Mouse (Mus musculus) T-cell, adult 66 days (primary cell): ENCODE measurements around the gene Crls1. TPM values are rescaled to one million over a fixed set of nuclear protein-coding genes. Genes with fewer than 3 reads are reported as not detected.

ENCODE experiments used
- total RNA-seq, 2 experiments: library from RNA; stranded (reverse); gene quantifications; 3 replicates in 1 of 2; 4 replicates in 1 of 2; pipeline ENCODE4 v1.2.4; 2023

Gene Crls1
- 10 to 100 TPM; 10.8 to 13.4 TPM for total RNA-seq

DNA sequence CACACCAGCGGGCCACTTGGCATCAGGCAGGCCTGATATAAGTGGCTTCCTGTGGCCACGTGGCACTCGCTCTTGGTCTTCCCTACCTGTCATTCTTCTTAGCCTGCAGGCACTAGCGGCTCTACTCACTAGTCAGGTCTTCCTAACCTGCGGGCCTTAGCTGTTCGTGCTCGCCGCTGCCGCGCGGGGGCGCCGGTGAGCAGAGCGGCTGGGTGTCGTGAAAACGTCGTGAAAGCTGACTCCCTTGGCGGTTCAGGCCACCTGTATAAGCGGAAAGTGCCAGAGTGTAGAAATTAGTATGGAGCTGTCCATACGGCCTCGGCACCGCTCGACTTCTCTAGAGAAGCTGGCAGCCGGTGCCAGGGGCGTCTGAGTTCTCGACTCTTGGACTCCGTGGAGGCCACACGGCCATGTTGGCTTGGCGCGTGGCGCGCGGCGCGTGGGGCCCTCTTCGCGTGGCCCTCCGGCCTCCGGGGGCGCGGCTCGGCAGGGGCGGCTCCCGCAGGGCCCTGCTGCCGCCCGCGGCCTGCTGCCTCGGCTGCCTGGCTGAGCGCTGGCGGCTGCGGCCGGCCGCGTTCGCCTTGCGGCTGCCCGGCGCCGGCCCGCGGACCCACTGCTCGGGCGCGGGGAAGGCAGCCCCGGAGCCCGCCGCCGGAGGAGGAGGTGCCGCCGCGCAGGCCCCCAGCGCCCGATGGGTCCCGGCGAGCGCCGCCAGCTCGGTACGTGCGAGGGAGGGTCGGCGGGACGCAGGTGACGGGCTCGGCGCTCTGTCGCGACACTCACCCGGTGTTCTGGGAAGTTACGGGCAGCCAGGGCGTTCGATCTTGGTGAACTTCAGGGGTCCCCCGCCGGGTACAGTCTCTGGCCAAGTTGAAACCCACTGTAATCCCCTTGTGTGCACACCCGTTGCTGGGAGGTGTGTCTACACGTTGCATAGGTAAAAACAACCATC lies at the start of gene Crls1:
Gene Crls1, plus strand, starts transcription at position 260 of the 952 bp plus-strand sequence.

DNA sequence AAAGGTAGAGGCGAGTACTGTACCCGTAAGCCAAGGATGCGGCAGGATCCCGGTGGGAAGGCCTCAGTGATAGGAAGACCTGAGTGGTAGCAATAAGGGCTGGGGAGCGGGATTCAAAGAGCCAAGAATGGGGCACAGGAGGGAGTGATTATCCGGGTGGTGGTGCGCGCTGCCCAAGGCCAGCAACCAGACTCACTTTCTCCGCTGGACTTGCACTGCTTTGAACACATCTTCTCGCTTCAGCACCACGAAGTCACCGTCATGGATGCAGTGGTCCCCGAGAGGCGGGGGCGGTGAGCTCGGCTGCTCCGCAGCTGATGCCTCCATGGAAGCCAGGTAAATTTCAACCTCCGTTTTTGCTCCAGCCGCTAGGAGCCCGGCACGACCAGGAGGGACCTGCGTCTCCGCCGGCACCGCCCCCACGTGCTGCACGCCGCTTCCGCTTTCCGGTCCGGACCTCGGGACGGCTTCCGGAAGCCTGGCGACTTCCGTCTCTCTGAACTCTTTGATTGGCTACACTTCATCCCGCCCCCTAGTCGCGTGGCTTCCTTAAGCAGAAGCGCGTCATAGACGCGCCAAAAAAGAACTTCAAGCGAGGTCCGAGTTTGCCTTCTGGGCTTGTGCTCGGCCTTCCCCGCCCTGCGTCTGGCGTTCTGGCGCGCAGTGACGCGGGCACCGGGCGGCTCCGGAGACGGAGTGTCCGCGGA lies 30.7 kb upstream of the Crls1 start, which contains the start of the genes Trmt6 and Mcm8:
Gene Trmt6, minus strand, starts transcription at position 448 of the 707 bp plus-strand sequence.
Gene Mcm8, plus strand, starts transcription at position 534 of the 707 bp plus-strand sequence.

DNA sequence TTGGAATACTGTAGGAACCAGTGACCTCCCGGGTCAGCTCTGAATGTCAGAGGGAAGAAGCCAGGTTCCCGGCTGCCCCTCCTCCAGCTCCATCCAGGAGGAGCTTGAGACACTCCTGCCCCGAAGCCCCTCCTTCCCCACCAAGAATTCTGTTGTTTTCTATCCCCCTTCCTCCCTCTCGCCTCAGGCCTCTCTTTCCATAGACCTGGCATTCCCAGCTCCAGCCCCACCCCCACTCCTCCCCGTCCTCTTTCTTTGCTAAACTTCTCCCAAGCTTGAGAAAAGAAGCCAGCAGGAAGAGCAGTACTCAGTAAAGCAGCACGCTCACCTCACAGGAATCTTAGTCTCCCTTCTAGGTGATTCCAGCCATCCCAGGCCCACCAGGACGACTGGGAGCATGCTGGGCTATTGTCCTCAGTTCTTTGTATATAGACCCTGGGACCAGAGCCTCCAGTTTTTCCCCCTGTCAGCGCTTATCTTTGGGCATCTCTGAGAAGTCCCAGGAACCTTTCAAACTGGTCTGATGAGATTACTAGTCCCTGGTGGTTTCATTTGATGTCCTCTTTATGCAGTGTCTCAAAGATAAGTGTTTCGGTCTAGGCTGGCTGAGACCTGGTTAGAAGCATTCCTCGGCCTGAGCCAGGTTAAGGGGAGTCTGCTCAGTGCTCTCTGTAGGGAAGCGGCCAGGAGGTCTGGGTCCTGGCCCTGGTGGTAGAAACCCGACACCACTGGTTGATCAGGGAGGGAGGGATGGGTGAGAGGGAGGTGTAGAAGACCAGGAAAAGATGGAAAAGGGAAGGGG lies 34.6 kb downstream of the Crls1 start, which contains the start of gene Lrrn4:
Gene Lrrn4, minus strand, starts transcription at position 48 of the 802 bp plus-strand sequence.

Other genes starting within 250 kb of the Crls1 start
- 10 to 100 TPM; 28.4 to 37.4 TPM for gene Shld1, start 159.7 kb upstream of the Crls1 start, total RNA-seq
- gene Chgb, start 65.4 kb upstream of the Crls1 start, total RNA-seq = not detected
- 10 to 100 TPM; 32.4 to 40.8 TPM for gene Trmt6, start 30.6 kb upstream of the Crls1 start, total RNA-seq
- gene Mcm8, start 30.5 kb upstream of the Crls1 start, total RNA-seq = 1 to 10 TPM; 3.6 to 5.2 TPM
- gene Lrrn4, start 34.2 kb downstream of the Crls1 start, total RNA-seq = under 1 TPM; 0.23 to 0.30 TPM
- not detected for gene Fermt1, start 99.2 kb downstream of the Crls1 start, total RNA-seq